Mouse (Mus musculus) spleen, adult 2 months (tissue): Measurements from ENCODE around the gene 1700025C18Rik.

ENCODE experiments used
- CTCF ChIP-seq: fragments of 200-500 bp; IDR thresholded peaks from 2 replicates; pipeline ENCODE4 v1.5.1; 2011; ENCODE audit warnings: mild to moderate bottlenecking, inconsistent platforms; ENCODE audit not compliant: insufficient read depth, insufficient read length, insufficient replicate concordance; ENCODE audit errors: extremely low read depth
- POLR2A ChIP-seq: fragments of 200-500 bp; IDR thresholded peaks from 2 replicates; pipeline ENCODE4 v1.6.1; 2011; ENCODE audit warnings: low read depth, low read length, inconsistent platforms

- TF ChIP-seq CTCF (no peak), POLR2A (no peak)
These were observed 12.4 kb upstream of the 1700025C18Rik start for GRCm38 (mm10) chr2:165102920-165103319.
